Mouse (Mus musculus): Measurements from ENCODE around the gene Tatdn2.

Tatdn2 gene

DNA sequence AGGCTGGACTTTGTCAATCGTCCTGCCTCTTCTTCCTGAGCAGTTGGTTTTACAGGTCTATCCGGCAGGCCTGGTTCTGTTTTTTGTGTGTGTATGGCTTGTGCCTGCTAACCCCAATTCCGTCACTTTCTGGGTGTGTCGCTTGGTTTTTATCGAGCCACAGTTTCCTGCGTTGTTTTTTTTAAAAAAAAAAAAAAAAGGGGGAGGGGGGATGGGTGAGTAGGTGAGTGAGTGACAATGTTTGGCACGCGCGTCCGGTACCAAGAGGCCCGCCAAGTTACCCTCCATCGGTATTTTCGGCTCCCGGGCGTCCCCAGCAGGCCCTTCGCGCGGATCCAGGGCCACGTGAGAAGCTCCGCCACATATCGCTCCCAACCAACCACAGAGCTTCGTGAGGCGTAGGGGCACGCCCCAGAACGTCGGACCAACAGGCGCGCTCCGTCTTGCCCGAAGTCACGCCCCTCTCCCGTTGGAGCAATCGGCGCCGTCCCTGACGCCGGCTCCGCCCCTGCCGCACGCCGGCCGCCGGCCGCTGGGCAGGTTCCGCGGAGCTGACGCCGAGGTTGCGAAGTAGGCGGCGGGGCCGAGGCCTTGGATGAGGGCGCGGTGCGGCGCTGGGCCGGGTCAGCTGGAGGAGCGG is at the start of gene Tatdn2:
Gene Tatdn2, plus strand, starts transcription at position 469 of the 640 bp plus-strand sequence.
- peak; percentile 85 for DNase-seq (ENCODE audit: extremely low read depth, low read depth, low spot score)

DNA sequence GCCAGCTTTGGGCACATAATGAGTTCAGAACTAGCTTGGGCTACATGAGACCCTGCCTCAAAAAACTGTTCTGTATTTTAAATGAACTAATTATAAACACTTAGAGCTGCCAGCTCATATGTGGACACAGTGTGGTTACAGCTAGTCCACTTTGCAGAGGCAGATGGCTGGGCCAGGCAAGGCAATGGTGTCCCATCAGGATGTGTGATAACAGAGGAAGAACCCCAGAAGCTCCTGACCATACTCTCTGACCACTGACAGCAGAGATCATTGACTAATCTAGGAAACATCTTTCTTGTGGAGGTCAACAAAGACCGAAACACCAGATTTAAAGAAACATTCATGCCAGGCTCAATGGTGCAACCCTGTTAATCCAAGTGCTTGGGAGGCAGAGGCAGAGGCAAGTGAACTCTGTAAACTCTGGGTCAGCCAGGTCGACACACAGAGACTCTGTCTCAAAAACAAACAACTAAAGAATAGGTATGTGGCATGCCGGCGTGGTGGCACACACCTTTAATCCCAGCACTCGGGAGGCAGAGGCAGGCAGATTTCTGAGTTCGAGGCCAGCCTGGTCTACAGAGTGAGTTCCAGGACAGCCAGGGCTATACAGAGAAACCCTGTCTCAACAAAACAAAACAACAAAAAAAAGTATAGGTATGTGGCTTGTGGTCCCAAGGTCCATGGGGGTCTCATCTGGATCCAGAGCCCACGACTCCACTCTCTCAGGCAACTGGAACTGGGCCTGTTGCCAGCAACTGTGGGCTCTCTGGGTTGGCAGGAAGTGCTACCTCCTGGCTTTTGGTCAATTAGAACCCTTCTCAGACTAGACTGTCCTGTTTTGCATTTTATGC is 47.3 kb upstream of the Tatdn2 start:
- DNase-seq (ENCODE audit: extremely low read depth, low read depth, low spot score), result no peak

DNA sequence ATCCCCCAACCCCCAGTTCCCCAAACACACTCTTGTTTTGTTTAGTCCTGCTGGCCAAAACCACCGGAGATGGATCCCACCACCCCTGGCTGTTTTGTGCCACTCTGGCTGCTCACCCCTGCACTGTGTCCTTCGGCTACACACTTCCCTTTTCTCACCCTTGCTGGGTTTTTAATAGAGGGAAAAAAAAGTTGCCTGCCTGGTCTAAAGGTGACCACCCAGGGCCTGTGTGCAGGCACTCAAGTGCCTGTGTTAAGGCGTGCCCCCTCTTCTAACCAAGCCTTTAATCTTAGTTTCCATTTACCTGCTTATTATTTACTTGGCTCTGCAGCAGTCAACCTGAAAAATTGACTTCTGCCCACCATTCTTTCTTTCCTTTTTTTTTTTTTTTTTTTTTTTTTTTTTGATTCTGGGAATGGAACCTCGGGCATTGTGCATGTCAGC is 46.6 kb upstream of the Tatdn2 start:
- DNase-seq (ENCODE audit: extremely low read depth, low read depth, low spot score), result no peak

DNA sequence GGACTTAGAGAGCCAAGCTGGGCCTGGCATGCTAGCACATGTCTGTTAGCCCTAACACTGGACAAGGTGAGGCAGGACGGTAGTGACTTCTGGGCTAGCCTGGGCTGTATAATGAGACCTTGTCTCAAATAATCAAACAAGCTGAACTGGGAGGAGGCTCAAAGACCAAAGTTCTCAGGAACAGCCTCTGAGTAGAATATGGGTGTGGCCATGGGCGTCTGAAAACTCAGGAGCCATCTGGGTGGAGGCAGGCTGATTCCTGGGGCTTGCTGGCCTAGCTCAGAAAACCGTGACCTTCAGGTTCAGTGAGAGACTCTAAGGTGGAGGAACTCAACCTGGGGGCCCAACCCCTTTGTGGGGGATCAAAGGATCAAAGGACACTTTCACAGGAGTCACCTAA is 45.2 kb upstream of the Tatdn2 start:
- DNase-seq (ENCODE audit: extremely low read depth, low read depth, low spot score), result no peak

DNA sequence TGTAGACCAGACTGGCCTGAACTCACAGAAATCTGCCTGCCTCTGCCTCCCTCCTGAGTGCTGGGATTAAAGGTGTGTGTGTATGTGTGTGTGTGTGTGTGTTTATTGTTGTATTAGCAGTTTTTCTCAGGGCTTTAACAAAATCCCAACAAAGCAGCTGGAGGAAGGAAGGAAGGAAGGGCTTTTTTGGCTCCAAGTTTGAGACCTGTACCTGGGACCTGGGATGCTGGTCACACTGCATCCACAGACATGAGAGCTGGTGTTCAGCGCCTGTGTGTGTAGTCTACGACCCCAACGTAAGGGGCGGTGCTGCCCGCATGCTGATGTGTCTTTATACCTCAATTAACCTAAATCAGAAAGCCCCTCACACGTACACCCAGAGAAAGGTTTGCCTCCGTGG is 43.3 kb upstream of the Tatdn2 start:
- DNase-seq (ENCODE audit: extremely low read depth, low read depth, low spot score), result no peak

DNA sequence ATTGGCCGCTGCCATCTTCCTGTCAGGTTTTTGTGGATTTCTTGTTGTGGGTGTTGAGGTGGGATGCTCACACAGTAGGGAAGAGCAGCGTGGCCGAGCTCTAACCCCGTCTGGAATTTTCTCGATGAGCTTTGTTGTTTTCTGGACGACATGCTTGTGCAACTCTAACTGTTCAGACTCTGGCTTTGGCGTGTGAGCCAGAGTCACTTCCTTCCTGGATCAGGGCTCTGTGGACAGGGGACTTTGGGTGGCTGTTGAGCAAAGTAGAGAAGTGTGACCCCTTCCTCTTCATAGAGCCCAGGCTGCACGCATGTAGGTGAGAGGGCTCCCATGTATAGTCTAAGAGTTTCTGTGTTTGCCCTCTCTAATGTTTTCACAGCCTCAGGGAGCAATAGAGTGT is 42.7 kb upstream of the Tatdn2 start:
- DNase-seq (ENCODE audit: extremely low read depth, low read depth, low spot score), result no peak

DNA sequence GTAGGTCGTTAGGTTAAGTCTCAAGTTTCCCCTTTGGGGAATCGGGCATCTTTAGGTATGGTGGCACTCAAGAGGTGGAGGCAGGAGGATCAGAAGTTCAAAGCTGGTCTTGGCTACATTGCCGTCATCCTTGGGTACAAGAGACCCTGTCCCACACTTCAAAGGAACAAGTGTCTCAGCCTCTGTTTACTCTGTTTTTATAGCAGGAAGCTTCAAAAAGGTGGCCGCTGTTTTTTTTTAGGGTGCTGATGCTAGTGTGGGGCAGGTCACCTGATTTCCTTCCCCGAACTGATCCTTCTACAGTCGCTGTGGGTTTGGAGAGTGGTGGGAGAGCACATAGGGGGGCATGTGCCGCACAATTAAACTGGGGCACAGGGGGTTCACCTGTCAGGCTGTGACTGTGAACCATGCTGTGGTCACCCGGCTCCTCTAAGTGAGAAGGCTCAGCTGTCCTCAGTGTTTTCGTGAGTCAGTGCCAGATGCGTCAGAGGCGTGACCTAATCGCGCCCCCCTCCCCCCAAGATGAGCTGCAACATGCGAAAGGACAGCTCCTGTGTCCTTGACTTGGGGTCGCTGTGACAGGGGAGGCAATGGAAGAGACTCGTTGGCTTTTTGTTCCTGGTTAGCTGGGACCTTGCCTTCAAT is 42.0 kb upstream of the Tatdn2 start:
- no peak for DNase-seq (ENCODE audit: extremely low read depth, low read depth, low spot score)

DNA sequence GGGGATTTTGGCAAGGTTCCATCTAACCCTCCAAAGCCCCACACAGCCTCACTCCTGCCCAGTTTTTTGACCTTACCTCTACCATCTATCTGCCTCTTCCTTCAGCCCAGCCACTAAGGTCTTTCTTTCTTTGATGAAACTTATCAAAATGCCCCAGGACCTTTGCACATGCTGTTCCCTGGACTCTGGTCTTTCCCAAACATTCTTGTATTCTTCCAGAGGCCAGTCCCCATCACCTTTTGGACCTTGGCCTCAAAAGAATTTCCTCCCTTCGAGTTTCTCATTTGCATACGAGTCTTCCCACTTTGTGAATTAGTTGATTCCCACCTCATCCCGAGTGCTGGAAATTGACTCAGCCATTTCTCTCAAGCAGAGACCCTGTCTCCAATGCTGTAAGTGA is 41.4 kb upstream of the Tatdn2 start:
- DNase-seq (ENCODE audit: extremely low read depth, low read depth, low spot score), result no peak

DNA sequence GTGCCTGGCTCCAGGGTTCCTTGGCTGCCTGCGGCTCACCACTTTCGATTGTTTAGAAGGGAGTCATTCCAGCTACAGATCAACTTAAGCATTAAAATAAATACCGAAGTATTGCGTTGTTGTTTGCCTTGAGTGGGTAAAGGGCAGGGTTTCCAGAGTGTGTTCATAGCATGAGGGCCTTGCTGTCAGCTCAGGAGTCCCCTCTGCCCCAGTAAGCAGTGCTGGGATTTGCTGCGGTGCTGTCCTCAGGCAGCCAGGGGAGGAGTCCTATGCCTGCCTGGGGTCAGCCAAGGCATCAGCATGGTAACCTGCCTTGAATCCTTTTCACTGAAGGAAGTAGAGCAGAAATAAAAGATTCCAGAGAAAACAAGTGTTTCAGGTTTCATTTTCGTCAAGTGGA is 40.0 kb upstream of the Tatdn2 start:
- peak; percentile 80 for DNase-seq (ENCODE audit: extremely low read depth, low read depth, low spot score)

DNA sequence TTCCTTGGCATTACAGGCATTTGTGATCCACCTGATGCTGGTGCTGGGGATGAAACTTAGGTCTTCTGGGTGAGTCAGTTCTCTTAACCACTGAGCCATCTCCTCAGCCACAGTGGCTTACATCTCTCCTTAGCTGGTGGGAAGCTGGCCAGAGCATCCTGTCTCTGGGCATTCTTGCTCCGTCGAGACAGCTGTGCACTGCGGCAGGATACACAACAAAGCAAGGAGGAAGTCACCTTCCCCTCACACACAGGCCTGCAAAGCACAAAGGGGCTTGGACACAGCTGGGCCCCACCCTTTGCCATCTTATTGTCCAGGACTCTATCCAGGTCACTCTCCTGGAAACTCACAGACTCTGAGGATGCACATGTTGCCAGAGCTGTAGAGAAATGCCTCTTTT is 38.6 kb upstream of the Tatdn2 start:
- no peak for DNase-seq (ENCODE audit: extremely low read depth, low read depth, low spot score)

DNA sequence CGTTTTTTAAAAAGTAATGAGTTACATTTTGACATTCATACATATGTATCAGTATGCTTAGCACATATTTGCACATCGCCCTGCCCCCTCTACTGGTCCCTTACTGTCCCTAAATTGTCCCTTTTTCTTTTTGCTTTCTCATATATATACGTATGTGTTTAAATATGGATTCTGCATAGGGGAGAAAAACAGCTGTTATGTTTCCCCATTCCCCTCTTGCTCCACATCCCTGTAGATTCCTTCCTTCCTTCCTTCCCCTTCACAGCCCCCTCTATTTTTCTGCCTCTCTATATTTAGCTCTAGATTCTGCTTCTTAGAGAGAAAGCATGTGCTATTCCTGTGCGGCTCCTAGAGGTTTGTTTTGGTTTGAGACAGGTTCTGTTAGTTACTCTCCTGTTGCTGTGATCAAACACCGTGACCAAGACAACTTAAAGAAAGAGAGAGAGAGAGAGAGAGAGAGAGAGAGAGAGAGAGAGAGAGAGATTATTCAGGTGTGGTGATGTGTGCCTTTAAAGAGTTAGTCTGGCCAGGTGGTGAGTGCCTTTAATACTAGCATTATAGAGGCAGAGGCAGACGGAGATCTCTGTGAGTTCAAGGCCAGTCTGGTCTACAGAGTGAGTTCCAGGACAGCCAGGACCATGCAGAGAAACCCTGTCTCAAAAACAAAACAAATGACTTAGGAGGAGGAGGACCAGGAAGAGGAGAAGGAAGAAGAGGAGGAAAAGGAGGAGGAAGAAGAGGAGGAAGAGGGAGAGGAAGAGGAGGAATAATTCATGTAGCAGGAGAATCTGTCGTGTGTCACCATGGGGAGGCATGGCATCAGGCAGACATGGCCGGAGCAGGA is 37.0 kb upstream of the Tatdn2 start:
- no peak for DNase-seq (ENCODE audit: extremely low read depth, low read depth, low spot score)

DNA sequence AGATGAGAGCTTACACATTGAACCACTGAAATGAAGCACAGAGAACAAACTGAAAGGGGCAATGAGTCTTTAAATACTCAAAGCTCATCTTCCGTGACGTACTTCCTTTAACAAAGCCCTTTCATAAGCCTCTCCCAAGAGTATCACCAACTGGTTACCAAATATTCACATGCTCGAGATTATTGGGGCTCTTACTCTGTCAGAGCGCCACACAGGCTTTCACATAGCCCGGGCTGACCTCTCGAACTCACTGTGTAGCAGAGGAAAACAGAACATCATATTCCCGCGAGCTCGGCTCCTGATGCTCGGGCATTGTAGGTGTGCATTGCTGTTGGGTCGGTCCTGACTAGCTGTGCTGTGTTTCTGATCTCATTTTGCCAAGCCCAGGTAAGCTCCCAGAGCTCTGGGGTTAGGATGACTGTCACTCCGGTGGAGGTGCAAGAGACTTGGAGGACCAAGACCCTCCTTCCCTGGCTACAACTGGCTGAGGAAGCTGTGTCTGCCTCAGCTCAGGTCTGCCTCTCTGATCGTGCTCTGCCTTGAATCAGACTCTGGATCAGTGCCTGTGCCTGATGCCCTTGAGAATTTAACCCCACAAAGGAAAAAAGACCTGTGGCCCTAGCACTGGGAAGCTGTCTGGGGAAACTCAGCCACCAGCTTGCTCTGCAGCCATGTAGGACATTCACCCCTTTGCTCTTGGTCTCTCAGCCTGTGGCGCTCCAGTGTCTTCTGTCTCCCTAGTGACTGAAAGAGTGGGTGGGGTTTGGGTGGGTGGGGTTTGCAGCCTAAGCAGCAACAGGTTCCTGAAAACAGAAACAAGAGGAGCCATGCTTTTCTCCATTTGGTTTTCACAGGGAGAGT is 36.1 kb upstream of the Tatdn2 start:
- DNase-seq (ENCODE audit: extremely low read depth, low read depth, low spot score), result no peak

DNA sequence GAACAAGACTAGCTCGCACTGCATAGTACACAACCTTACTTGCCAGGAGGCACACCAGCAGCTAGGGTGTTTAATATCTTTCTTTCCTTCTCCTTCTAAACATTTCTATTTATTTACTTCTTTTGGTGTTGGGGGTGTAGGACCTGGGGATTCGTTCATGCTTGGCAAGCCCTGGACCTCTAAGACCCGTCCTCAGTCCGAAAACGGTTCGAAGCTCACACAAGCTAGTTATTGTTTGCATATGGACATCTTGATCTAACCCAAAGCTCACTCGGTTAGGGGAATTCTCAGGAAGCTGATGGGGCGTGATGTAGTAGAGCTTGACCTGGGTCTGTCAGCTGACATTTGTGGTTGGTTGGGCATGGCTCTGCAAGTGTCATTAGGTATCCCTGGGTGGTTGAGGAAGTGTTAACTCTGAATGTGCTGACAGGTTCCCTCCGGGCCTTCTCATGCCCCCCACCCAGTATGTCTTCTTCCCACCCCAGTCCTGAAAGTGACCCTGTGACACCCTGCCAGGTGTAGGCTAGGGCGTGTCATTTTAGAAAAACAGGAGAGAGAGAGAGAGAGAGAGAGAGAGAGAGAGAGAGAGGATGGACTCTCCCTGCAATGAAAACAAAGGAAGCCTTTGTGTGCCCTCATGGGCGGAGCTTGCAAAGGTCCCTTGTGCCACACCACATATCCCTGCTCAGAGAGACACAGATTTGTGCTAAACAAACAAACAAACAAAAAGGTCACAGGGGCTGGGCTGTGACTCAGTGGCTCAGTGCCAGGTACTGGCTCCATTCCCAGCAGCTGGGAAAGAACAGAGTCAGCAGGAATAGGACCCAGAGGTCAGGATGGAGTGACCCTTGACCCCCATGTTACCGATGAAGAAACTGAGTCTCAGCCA is 35.3 kb upstream of the Tatdn2 start:
- DNase-seq (ENCODE audit: extremely low read depth, low read depth, low spot score), result no peak

DNA sequence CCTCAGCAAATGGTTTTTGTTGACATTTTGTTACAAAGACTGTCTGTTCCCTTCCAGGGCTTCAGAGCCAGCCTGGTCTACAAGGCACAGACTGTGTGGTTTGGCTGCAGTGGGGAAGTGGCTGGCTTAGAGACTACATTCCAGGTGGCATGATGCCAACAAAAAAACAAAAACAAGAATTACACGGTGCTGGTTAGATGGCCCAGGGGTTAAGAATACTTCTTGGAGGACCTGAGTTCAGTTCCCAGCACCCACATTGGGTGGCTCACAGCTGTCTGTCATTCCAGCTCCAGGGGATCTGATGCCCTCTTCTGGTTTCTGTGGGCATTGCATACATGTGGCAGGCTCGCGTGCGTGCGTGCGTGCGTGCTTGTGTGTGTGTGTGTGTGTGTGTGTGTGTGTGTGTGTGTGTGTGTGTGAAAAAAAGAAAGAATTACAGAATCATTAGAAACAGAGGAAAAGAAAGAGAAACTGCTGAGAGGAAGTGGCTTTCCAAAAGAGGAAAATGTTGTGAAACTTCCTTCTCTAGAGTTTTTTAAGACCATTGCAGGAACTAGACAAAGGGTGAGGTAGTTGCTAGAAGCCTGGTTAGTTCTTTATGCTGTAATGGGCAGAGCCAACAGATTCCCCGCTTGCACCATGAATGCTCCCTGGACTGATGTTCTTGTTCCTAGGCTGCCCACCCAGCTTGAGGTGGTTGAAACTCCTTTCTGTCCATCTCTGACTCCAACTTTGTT is 33.7 kb upstream of the Tatdn2 start:
- DNase-seq (ENCODE audit: extremely low read depth, low read depth, low spot score), result no peak

DNA sequence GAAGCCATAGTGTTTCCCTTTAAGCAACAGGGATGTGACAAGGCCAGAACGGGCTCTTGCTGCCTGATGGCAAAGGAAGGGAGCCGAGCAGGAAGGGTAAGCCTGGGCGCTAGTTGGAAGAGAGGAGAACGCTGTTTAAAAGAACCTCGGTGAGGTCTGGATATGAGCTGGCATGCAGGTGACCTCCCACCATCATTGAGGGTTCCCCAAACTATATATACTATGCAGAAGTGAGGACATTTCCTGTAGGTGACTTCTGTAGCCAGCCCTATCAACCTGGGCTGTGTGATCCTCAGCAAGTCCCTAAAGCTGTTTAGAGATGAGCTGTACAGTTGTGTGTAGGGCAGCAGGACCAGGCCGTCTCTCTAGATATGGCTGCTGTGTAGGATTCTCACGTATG is 32.5 kb upstream of the Tatdn2 start:
- DNase-seq (ENCODE audit: extremely low read depth, low read depth, low spot score), result no peak

DNA sequence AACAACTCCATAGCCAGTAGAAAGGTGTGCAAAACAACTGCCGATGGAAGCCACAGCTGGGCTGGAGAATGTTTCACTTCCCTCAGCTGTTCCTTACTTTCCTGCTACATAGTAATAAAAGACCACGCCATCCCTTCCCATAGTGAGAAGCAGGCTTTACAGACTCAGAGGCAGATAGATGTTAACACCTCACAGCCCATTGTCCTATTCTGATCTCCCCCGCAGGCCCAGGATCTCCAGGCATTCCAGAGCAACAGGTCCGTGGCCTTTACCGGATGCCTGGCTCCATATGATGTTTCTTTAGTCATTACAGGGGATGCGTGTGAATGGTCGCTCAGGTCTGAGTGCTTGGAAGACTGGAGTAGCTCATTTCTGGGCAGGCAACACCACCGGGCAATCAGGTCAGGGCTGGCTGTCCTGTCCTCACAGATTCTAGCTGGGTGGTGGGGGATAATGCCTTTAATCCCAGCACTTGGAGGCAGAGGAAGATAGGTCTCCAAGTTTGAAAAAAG is 29.2 kb upstream of the Tatdn2 start:
- DNase-seq (ENCODE audit: extremely low read depth, low read depth, low spot score), result no peak

DNA sequence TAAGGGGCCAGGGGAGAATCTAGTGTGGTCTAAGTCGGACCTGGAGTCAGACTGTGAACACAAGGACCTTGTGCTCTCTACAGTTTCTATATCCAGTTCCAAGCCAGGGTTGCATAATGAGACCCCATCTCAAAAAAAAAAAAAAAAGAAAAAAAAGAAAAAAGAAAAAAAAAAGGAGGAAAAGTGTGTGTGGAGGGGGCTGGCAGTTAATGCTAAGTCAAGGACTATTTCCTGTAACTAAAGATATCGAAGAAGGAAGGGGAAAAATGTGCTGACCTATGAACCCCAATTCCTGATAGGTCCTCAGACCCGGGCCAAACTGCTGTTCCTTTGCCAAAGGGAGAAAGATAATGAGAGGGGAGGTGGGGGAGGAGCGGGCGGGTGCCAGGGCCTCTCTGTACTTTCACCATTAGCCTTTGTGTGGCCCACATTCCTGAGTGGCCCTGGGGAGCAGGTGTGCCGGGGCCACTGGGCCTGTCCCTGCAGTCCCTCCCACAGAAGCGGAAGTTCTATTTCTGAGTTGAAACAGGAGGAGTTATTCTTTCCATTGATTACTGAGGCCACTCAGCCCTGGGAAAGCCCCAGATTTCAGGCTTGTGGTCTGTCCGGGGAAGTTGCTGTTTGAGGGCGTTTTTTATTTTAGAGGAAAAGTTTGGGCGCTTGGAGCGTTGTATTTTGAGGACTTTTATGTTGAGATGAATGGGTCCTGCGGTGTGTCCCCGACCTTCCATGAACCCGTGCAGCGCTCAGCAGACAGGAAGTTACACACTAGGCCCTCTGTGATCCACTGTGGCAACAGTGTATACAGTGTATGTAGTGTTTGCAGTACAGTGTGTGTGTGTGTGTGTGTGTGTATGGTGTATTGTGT is 28.3 kb upstream of the Tatdn2 start:
- no peak for DNase-seq (ENCODE audit: extremely low read depth, low read depth, low spot score)

All from fat pad, adult 2 months (tissue).